Mouse (Mus musculus) limb, embryonic 15.5 days (tissue): ENCODE results near the gene Slc25a3. TPM values are rescaled to one million over a fixed set of nuclear protein-coding genes. Genes with fewer than 3 reads are reported as not detected.

ENCODE experiments used
- ATAC-seq: fragments of 200-750 bp; cut with Nextera tagmentation; 2 replicates; pipeline ENCODE4 v1.8.0; 2017; ENCODE audit warnings: low read depth, moderate TSS enrichment; ENCODE audit not compliant: insufficient number of reproducible peaks, low FRiP score, low TSS enrichment
- H3K27ac ChIP-seq: fragments of 300-500 bp; sonication (generic); 2 replicates; pipeline ENCODE4 v1.5.1; 2015; ENCODE audit warnings: moderate library complexity, mild to moderate bottlenecking, inconsistent platforms
- H3K27me3 ChIP-seq: fragments of 300-500 bp; sonication (generic); 2 replicates; pipeline ENCODE4 v1.6.1; 2015; ENCODE audit warnings: inconsistent platforms
- H3K36me3 ChIP-seq: fragments of 300-500 bp; sonication (generic); 2 replicates; pipeline ENCODE4 v1.6.1; 2015; ENCODE audit warnings: inconsistent platforms
- H3K4me1 ChIP-seq: fragments of 300-500 bp; sonication (generic); 2 replicates; pipeline ENCODE4 v1.6.1; 2015; ENCODE audit warnings: inconsistent platforms
- H3K4me2 ChIP-seq: fragments of 300-500 bp; sonication (generic); 2 replicates; pipeline ENCODE4 v1.6.1; 2015; ENCODE audit warnings: mild to moderate bottlenecking, inconsistent platforms
- H3K4me3 ChIP-seq: fragments of 300-500 bp; sonication (generic); 2 replicates; pipeline ENCODE4 v1.5.1; 2015; ENCODE audit warnings: mild to moderate bottlenecking, inconsistent platforms
- H3K9ac ChIP-seq: fragments of 300-500 bp; sonication (generic); 2 replicates; pipeline ENCODE4 v1.6.1; 2015; ENCODE audit warnings: inconsistent platforms
- H3K9me3 ChIP-seq: fragments of 300-500 bp; sonication (generic); 2 replicates; pipeline ENCODE4 v1.6.1; 2016; ENCODE audit warnings: inconsistent platforms
- WGBS: fragments of 180-500 bp; shearing (Covaris S2); methylation state at CpG from one replicate; pipeline ENCODE4 v1.1.7; 2015; 5-methylcytosine and 5-hydroxymethylcytosine counted together
- polyA plus RNA-seq: library from polyadenylated mRNA; unstranded; fragments of >200 nt; fragmentation: Nextera tagmentation; extraction: Ambion mirVana; gene quantifications from 2 replicates; pipeline ENCODE4 v1.2.1, GENCODE M21; 2015

Gene Slc25a3
- polyA plus RNA-seq, 1 experiment from 2014 or later, result 396 TPM

GRCm38 (mm10) chr10:91105981-91106380 lies 17.9 kb downstream of the Slc25a3 start:
- H3K4me1 ChIP-seq, result no peaks in the 10 kb centered on the region
- WGBS, result 78% methylated on average over 3 of the region's 3 CpGs
- H3K9ac ChIP-seq, result no peak overlapping the region
- no peak for ATAC-seq
- no peaks in the 10 kb centered on the region for H3K27me3 ChIP-seq
- peaks cover 25% of the 10 kb centered on the region for H3K36me3 ChIP-seq
- no peak overlapping the region for H3K27ac ChIP-seq
- H3K9me3 ChIP-seq, result no peaks in the 10 kb centered on the region
- no peak overlapping the region for H3K4me3 ChIP-seq
- no peak overlapping the region for H3K4me2 ChIP-seq

GRCm38 (mm10) chr10:91102799-91103590 lies 20.9 kb downstream of the Slc25a3 start:
- H3K9ac ChIP-seq, result no peak overlapping the region
- 89% methylated on average over 14 of the region's 14 CpGs for whole genome bisulfite sequencing
- no peak overlapping the region for H3K4me3 ChIP-seq
- no peak overlapping the region for H3K27ac ChIP-seq
- H3K4me2 ChIP-seq, result no peak overlapping the region
- peaks cover 45% of the 10 kb centered on the region for H3K36me3 ChIP-seq
- no peaks in the 10 kb centered on the region for H3K27me3 ChIP-seq
- 0 out of 2 replicates have a peak, but pooled peaks have one; percentile 57 for ATAC-seq
- H3K4me1 ChIP-seq, result no peaks in the 10 kb centered on the region
- H3K9me3 ChIP-seq, result no peaks in the 10 kb centered on the region

GRCm38 (mm10) chr10:91101936-91102335 lies 21.9 kb downstream of the Slc25a3 start:
- WGBS, result 92% methylated on average over 25 of the region's 25 CpGs
- H3K4me2 ChIP-seq, result no peak overlapping the region
- no peaks in the 10 kb centered on the region for H3K9me3 ChIP-seq
- H3K27me3 ChIP-seq, result no peaks in the 10 kb centered on the region
- H3K27ac ChIP-seq, result no peak overlapping the region
- no peaks in the 10 kb centered on the region for H3K4me1 ChIP-seq
- no peak for ATAC-seq
- H3K4me3 ChIP-seq, result no peak overlapping the region
- peaks cover 52% of the 10 kb centered on the region for H3K36me3 ChIP-seq
- H3K9ac ChIP-seq, result no peak overlapping the region

GRCm38 (mm10) chr10:91100101-91100500 lies 23.8 kb downstream of the Slc25a3 start:
- Histone ChIP-seq H3K4me2 (no peak overlapping the region), H3K27ac (no peak overlapping the region), H3K9ac (no peak overlapping the region), H3K4me1 (no peaks in the 10 kb centered on the region), H3K4me3 (no peak overlapping the region), H3K36me3 (peaks cover 62% of the 10 kb centered on the region), H3K27me3 (no peaks in the 10 kb centered on the region), H3K9me3 (no peaks in the 10 kb centered on the region)
- 76% methylated on average over 1 of the region's 1 CpGs for WGBS
- ATAC-seq, result no peak

GRCm38 (mm10) chr10:91098056-91098455 lies 25.8 kb downstream of the Slc25a3 start:
- WGBS, result 93% methylated on average over 8 of the region's 8 CpGs
- H3K4me2 ChIP-seq, result no peak overlapping the region
- H3K9me3 ChIP-seq, result no peaks in the 10 kb centered on the region
- ATAC-seq, result no peak
- no peaks in the 10 kb centered on the region for H3K27me3 ChIP-seq
- no peak overlapping the region for H3K9ac ChIP-seq
- H3K27ac ChIP-seq, result no peak overlapping the region
- H3K36me3 ChIP-seq, result peaks cover 74% of the 10 kb centered on the region
- no peaks in the 10 kb centered on the region for H3K4me1 ChIP-seq
- H3K4me3 ChIP-seq, result no peak overlapping the region

- no peaks in the 10 kb centered on the region for H3K27me3 ChIP-seq
- no peaks in the 10 kb centered on the region for H3K4me1 ChIP-seq
- no peak overlapping the region for H3K4me3 ChIP-seq
- ATAC-seq, result no peak
- H3K9ac ChIP-seq, result no peak overlapping the region
- H3K36me3 ChIP-seq, result peaks cover 52% of the 10 kb centered on the region
- no peaks in the 10 kb centered on the region for H3K9me3 ChIP-seq
- WGBS, result 81% methylated on average over 15 of the region's 15 CpGs
- no peak overlapping the region for H3K4me2 ChIP-seq
- no peak overlapping the region for H3K27ac ChIP-seq
Observed at GRCm38 (mm10) chr10:91094251-91095104, 29.4 kb downstream of the Slc25a3 start.

GRCm38 (mm10) chr10:91092812-91093211 lies 31.0 kb downstream of the Slc25a3 start:
- Histone ChIP-seq H3K9me3 (no peaks in the 10 kb centered on the region), H3K9ac (no peak overlapping the region), H3K27me3 (no peaks in the 10 kb centered on the region), H3K4me3 (no peak overlapping the region), H3K27ac (no peak overlapping the region), H3K4me2 (no peak overlapping the region), H3K4me1 (no peaks in the 10 kb centered on the region), H3K36me3 (peaks cover 42% of the 10 kb centered on the region)
- WGBS, result 88% methylated on average over 4 of the region's 4 CpGs
- ATAC-seq, result no peak

GRCm38 (mm10) chr10:91083393-91083927 lies 40.4 kb downstream of the Slc25a3 start:
- H3K9ac ChIP-seq, result peak overlapping the region; percentile 75
- no peaks in the 10 kb centered on the region for H3K4me1 ChIP-seq
- no peaks in the 10 kb centered on the region for H3K27me3 ChIP-seq
- ATAC-seq, result no peak
- peak overlapping the region; percentile 96 for H3K4me3 ChIP-seq
- peak overlapping the region; percentile 92 for H3K27ac ChIP-seq
- WGBS, result 31% methylated on average over 12 of the region's 12 CpGs
- H3K9me3 ChIP-seq, result no peaks in the 10 kb centered on the region
- H3K4me2 ChIP-seq, result peak overlapping the region; percentile 49
- 0 out of 2 replicates have a peak, but pooled peaks cover under 1% of the 10 kb centered on the region for H3K36me3 ChIP-seq

GRCm38 (mm10) chr10:91082550-91083392 lies 41.1 kb downstream of the Slc25a3 start, which contains the start of the genes Apaf1 and Ikbip:
Gene Apaf1, minus strand, starts transcription at chr10:91082770.
Gene Ikbip, plus strand, starts transcription at chr10:91082940.
- Histone ChIP-seq H3K4me1 (no peaks in the 10 kb centered on the region), H3K27me3 (no peaks in the 10 kb centered on the region), H3K36me3 (peaks cover 6% of the 10 kb centered on the region), H3K4me2 (peak within 1 kb of the TSS; percentile 49), H3K27ac (peak within 1 kb of the TSS; percentile 92), H3K9me3 (no peaks in the 10 kb centered on the region), H3K4me3 (peak within 1 kb of the TSS; percentile 96), H3K9ac (peak within 1 kb of the TSS; percentile 91)
- ATAC-seq, result peak; percentile 94
- WGBS, result under 1% methylated on average over 82 of the region's 87 CpGs

- no peaks in the 10 kb centered on the region for H3K27me3 ChIP-seq
- peak overlapping the region; percentile 90 for H3K27ac ChIP-seq
- peak overlapping the region; percentile 49 for H3K4me2 ChIP-seq
- peak overlapping the region; percentile 96 for H3K4me3 ChIP-seq
- WGBS, result under 1% methylated on average over 27 of the region's 27 CpGs
- no peaks in the 10 kb centered on the region for H3K9me3 ChIP-seq
- no peaks in the 10 kb centered on the region for H3K4me1 ChIP-seq
- H3K9ac ChIP-seq, result peak overlapping the region; percentile 91
- no peak for ATAC-seq
- H3K36me3 ChIP-seq, result peaks cover 13% of the 10 kb centered on the region
Observed at GRCm38 (mm10) chr10:91081959-91082507, 41.8 kb downstream of the Slc25a3 start.

- no peak overlapping the region for H3K4me3 ChIP-seq
- no peak for ATAC-seq
- H3K9me3 ChIP-seq, result no peaks in the 10 kb centered on the region
- no peaks in the 10 kb centered on the region for H3K4me1 ChIP-seq
- H3K36me3 ChIP-seq, result peaks cover 27% of the 10 kb centered on the region
- H3K4me2 ChIP-seq, result no peak overlapping the region
- 58% methylated on average over 5 of the region's 5 CpGs for WGBS
- H3K27me3 ChIP-seq, result no peaks in the 10 kb centered on the region
- H3K9ac ChIP-seq, result no peak overlapping the region
- no peak overlapping the region for H3K27ac ChIP-seq
Observed at GRCm38 (mm10) chr10:91080540-91080939, 43.3 kb downstream of the Slc25a3 start.
